Mouse (Mus musculus): ENCODE measurements around the gene Dnmt3l.
"Not testable (repeated sequence)": the region's sequence is repeated elsewhere in the genome, so short reads cannot be mapped to it uniquely, and the experiment has no call there.

Dnmt3l gene

DNA sequence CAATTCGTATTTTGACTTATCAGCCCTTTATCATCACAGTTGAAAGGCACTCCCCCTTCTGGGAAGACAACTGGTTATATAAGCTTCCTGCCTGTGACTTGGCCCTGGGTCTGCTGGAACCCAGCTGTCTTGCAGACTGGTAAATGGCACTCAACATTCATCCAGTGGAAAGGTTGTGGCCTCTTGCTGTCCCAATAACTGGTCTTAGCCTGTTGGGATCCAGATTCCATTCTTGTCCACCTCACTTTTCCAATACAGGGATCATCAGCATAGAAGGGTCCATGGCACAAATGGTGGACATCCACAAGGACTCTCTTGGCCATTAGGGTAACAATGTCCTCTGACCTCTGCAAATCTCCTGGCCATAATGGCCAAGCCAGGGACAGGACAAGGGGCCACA, 42.3 kb downstream of the Dnmt3l start:
- DNase-seq (ENCODE audit: low spot score) = no peak

DNA sequence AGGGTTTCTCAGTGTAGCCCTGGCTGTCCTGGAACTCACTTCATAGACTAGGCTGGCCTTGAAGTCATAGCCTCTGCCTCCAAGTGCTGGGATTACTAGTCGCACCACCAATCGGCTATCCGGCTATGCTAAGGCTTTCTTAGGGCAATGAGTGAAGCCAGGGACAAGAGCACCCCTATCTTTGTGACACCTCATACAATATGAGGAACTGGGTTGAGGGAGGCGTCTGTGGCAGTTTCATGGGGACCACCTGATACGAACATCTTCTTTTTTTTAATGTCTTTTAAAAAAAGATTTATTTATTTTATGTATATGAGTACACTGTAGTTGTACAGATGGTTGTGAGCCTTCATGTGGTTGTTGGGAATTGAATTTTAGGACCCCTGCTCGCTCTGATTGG, 44.0 kb downstream of the Dnmt3l start:
- DNase-seq (ENCODE audit: low spot score) = no peak

DNA sequence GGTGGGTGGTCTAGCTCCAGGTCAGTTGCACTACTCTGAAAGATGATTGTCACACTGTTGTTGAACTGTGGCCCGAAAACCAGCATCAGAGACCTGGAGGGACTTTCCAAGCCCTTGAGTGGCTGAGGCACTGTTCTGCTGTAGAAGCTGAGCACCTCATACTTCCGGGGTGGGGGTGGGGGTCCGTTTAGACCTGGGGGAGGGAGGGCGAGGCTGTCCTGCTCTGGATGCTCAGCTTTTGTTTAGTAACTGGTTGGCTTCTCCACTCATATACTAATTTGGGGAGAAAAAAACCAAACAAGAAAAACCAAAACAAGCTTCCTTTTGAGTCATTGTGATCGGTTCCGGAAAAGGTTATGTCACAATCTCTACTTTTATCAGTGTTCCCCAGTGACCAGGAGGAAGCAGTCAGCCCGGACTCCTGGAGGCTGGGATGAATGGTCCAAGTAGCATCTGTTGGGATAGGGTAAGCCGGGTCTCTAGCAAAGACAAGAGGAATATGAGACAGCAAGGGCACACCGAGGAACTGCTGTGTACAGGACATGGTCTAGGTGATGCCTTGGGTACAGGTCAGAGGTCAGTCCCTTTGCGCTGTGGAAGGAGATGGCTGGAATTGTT, 44.8 kb downstream of the Dnmt3l start:
- no peak for DNase-seq (ENCODE audit: low spot score)

DNA sequence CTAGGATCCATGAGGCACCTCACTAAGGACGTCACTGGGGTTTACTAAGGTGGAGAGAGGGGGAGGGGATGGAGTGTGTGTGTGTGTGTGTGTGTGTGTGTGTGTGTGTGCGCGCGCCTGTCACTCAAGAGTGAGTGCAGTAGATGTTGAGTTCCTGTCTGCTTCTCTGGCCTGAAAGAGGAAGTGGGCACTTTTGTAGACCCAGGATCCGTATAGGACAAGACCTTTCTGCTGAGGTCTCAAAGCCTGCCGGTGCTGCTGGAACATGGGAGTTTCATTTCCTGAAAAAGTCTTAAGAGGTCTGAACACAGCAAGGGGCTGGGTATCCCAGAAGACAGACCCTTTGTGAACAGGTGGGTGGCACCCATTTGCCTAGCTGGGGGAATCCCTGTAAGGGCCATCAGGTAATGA, 45.4 kb downstream of the Dnmt3l start:
- DNase-seq (ENCODE audit: low spot score) = no peak

DNA sequence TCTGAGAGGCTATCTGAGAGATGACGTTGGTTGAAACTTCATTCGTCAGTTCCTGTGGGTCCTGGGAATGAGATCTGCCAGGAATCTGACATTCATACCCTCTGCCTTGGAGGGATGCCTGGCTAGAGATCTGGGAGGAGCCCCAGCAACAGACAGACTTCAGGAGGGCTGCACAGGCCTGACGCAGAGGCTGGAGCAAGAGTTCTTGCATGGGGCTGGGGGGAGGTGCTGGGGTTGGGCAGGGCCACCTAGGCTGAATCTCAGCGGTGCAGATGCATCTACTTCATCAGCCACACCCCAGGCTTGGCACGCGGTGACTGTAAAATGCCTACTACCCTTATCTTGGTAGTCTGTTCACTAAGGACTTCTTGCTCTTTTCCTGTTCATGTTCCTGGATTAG, 48.5 kb downstream of the Dnmt3l start:
- DNase-seq (ENCODE audit: low spot score) = no peak

DNA sequence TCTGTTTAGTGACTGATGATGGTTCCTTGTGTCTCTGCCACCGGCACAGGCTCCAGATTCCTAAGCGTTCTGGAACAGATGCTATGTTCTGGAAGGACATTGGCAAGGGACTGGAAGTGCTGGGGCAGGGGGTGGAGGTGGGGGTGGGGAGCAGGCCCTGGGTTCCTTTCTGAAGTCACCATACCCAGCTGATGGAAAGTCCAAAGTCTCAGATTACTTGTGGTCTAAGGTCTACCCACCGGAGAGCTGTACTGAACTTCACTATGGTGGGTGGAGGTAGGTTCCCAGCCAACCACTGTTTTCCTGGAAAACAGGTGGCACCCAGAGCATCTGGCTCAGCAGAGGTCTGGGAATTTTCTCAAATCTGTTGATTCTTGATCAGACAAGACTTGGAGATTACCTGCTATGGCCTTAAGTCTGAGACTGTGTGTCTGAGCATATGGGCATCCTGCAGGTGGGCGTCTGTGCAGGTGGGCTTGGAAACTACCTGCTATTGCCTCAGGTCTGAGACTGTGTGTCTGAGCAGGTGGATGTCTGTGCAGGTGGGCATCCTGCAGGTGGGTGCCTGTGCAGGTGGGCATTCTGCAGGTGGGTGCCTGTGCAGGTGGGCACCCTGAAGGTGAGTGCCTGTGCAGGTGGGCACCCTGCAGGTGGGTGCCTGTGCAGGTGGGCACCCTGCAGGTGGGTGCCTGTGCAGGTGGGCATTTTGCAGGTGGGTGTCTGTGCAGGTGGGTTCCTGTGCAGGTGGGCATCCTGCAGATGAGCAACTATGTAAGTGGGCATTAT, 49.2 kb downstream of the Dnmt3l start:
- no peak for DNase-seq (ENCODE audit: low spot score)

DNA sequence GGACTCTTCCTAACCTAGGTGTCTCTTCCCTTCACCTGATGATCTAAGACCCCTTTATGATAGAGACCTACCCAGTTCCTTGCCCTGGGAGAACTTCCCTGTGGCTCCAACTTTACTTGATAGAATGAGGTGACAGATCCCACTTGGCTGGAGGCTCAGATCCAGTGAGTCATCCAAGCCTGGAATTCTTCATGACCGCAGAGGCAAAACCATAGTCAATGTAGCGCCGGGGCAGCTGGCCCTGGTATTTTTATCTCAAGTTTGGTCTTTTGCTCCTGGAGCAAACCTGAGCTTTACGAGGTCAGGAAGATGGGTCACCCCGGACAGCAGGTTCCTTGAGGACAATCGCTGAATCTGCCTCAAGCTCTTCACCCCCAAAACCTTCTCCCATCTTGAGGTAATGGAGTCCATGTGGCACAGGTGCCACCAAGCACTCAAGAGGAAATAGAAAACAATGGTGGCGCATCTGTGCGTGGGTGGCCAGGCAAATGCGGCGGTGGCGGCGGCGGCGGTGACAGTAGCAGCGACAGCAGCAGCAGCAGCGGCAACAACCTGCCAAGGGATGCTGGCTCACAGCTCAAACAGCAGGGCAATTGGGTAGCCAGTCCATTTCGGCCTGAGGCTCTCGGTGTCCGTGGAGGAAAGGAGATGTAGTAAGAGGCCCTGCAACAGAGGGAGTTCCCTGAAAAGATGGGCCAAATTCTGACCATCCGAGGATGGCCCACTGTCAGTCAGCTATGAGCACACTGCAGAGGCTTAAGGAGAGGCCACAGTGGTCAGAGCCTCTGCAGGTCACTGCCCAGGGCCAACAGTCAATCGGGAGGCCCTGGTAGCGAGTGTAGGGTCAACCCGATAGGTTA, 50.3 kb downstream of the Dnmt3l start:
- DNase-seq (ENCODE audit: low spot score) = no peak

DNA sequence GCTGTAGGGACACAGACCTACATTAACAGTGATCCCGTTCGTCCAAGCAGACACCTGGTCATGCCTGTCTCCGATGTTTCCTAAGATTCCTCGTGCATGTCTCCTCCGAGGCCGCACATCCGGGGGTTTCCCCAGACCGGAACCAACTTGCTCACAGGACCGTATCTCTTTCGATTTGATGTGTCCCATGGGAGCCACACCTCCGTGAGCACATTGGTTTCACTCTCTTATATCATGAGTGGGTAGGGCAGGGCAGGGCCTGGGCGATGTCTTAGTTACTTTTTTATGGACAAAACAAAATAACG, 50.9 kb downstream of the Dnmt3l start:
- no peak for DNase-seq (ENCODE audit: low spot score)

DNA sequence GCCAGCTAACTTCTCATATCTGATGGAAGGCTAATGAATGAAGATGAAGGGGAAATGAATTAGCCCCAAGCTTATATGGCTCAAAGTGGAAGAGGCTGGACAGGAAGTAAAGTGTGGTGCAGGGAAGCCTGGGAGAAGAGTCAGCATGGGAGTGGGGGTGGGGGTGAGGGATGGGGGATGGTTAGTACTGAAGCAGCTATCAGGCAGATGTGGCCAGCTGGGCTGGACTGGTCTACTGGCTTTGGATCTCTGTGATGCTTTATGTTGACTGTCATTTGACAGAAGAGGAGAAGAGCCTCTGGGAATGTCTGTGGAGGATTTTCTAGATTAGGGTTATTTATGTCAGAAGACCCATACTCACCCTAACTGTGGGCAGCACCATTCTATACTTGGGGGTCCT, 53.5 kb downstream of the Dnmt3l start:
- DNase-seq (ENCODE audit: low spot score) = no peak

DNA sequence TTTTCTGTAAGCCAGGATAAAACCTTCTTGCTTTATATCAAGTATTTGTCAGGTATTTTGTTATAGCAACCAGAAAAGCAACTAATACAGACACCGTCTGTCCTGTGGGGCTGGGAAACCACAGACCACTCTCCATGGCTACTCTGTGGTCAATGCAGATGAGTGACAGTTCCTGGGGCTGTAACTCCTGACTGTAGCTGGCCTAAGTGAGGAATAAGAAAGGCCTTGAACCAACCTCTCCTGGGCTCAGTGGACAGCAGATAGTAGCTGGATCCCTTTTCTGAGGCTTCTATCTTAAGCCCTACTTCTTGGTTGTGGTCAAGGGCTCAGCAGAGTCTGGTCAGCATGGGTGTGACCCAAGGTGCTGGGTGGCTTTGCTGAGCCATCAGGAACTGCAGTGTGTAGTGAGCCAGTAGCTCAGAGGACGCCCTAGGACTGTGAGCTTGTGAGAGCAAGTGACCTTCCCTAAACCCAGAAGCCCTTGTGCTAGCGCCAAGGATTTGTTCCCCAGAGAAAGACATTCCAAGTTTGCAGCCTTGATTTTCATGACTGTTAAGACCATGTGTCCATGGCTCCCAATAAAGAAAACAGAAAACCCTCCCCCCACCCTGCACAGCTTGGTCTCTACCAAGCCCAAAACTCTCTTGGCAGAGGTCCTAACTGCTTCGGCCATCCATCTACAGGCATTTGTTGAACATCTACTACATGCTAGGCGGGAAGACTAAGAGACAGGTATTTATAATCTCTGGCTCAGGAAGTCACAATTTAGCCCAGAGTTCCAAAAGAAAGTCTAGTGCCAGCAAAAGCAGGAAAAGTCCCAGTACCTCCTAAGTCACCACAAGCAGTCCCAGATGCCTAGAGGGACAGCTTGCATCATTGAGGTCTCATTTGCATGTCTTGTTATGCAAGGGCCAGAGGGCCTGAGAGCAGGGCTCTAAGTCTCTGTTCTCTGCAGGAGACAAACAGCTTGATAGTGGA, 54.5 kb downstream of the Dnmt3l start:
- no peak for DNase-seq (ENCODE audit: low spot score)

DNA sequence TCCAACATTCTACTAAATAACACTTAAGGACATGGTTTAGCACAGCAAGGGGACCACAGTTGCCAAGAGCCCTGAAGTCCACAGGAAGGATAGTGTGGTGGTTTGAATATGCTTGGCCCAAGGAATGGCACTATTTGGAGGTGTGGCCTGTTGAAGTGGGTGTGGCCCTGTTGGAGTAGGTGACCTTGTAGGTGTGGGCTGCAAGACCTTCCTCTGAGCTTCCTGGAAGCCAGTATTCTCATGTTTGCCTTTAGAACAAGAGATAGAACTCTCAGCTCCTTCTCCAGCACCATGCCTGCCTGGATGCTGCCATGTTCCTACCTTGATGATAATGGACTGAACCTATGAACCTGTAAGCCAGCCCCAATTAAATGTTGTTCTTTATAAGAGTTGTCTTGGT, 58.1 kb downstream of the Dnmt3l start:
- not testable (repeated sequence) for DNase-seq (ENCODE audit: low spot score)

DNA sequence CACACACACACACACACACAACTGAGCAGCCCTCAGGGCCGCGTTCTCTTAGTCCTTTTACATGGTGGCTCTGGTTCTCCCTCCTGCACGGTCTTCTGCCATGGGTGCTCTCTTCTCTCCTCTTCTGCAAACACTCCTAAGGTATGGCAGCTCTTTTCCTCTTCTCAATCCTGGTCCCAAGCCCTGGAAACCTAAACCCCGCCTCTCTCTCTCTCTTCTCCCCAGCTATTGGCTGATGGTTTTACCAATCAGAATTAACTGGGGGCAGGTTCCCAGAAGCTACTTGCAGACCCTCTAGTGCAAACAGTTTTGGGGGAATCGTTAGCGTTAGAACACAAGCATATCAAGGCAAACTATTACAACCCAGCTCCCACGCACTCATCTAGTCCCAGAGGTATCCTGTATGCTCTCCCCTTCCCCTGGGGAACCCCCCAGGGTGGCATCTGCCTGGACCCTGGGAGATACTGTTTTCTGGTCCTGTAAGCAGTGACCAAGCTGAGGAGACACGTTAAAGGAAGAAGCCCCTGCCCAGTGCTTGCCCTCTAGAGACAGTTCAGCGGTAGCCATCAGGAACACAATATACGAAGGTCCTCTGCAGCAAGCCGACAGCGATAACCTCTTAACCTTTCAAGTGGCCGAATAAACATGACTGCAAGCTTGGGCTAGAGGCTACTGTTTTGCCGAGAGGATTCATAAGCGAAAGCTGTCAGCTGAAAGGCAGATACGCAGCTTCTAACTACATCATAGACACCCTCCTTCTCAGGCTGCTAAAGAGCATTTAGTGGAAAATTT, 59.4 kb downstream of the Dnmt3l start:
- DNase-seq (ENCODE audit: low spot score) = no peak

DNA sequence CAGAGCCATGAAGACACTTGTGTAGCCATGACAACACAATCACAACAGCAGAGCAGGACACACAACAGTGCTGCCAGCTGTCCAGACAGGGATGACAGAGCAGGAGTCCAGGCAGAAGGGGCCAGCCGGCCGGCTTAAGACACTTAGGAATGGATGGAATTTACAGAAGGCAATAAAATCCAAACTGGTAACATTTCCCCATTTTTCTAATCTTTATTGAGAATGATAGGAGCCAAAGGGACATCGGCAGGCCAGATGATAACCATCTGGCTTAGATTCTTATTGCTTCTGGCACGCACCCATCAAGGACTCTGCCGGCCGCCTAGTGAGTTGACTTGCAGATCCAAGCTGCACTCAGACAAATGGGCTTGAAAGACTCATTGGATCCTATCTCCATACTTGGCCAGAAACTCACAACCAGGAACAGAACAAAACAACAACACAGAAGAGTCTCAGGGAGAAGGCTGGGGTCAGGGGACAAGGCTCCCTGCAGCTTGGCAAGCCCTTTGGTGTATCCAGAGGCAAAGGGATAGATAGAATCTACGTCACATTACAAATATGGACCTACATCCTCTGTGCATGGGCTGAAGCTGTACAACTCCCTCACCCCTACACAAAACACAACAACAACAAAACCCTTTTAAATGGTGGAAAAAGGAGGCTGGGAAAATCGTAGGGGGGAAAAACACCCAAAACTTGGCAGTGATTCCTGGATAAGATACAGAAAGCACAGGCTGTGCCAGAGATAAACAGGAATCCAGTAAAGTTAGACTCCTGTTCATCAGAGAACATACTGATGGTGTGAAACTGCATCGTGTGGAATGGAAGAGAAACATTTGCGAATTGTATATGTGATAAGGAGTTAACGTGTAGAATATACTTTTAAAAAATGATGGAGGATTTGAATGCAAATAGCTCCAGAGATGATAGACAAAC, 63.1 kb downstream of the Dnmt3l start:
- DNase-seq (ENCODE audit: low spot score) = no peak

DNA sequence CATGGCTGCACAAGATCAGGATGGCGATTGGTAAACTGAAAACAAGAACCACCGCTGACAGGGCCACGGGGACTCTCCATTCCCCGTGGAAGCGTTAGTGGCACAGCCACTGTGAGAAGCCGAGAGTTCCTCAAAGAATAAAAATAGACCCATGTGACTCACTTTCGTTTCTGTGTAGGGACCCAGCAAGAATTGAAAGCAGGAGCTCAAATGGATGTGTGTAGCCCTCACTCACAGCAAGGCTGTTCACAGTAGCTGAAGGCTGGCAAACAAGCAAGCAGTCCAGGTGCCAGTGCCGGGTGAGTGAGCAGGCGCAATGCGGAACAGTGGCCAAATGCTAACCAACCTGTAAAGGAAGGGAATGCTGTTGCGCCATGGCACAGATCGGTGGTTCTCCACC, 63.8 kb downstream of the Dnmt3l start:
- no peak for DNase-seq (ENCODE audit: low spot score)

All from urinary bladder, postnatal 25 days (tissue).